Mouse (Mus musculus): Measurements from ENCODE around the gene Jmjd1c. TPM values are rescaled to one million over a fixed set of nuclear protein-coding genes. Genes with fewer than 3 reads are reported as not detected.
A peak's percentile ranks its signal among the peaks of the same experiment; 100 is the strongest.

The Jmjd1c gene
- polyA plus RNA-seq, 1 experiment = 37.8 TPM

DNA sequence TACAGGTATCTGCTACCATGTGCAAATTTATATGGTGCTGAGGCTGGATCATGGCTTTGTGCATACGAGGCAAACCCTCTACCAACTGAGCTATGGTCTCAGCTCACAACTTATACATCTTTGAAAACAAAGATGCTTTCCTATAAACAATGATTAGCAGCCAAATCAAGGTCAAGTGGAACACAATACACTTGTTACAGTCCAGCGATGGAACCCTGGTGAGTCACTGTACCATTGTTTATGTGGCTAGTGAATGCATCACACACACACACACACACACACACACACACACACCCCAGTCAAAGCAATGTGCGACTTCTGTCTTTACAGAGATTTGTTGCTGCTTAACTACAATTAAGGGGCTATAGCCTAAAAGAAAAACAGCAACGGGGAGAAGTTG, 24.5 kb upstream of the Jmjd1c start:
- no peak for DNase-seq (ENCODE audit: extremely low spot score in 1 of 2, low spot score in 1 of 2)

- no peak for DNase-seq (ENCODE audit: extremely low spot score in 1 of 2, low spot score in 1 of 2)
These were observed 24.0 kb upstream of the Jmjd1c start for GRCm38 (mm10) chr10:67071884-67072283.

- DNase-seq (ENCODE audit: extremely low spot score in 1 of 2, low spot score in 1 of 2) = no peak
These were observed 23.3 kb upstream of the Jmjd1c start for GRCm38 (mm10) chr10:67072600-67072999.

- DNase-seq (ENCODE audit: extremely low spot score in 1 of 2, low spot score in 1 of 2) = no peak
These were observed 22.3 kb upstream of the Jmjd1c start for GRCm38 (mm10) chr10:67073577-67073976.

GRCm38 (mm10) chr10:67075931-67076878, 19.7 kb upstream of the Jmjd1c start:
- peak in 1 of 2 experiments; percentile 72 for DNase-seq (ENCODE audit: extremely low spot score in 1 of 2, low spot score in 1 of 2)

- DNase-seq (ENCODE audit: extremely low spot score in 1 of 2, low spot score in 1 of 2) = no peak
These were observed 16.9 kb upstream of the Jmjd1c start for GRCm38 (mm10) chr10:67079030-67079429.

GRCm38 (mm10) chr10:67081206-67082007, 14.5 kb upstream of the Jmjd1c start:
- no peak for DNase-seq (ENCODE audit: extremely low spot score in 1 of 2, low spot score in 1 of 2)

- DNase-seq (ENCODE audit: extremely low spot score in 1 of 2, low spot score in 1 of 2) = no peak
These were observed 13.4 kb upstream of the Jmjd1c start for GRCm38 (mm10) chr10:67082531-67082930.

GRCm38 (mm10) chr10:67083446-67084166, 12.3 kb upstream of the Jmjd1c start:
- DNase-seq (ENCODE audit: extremely low spot score in 1 of 2, low spot score in 1 of 2) = no peak

GRCm38 (mm10) chr10:67085124-67085523, 10.8 kb upstream of the Jmjd1c start:
- DNase-seq (ENCODE audit: extremely low spot score in 1 of 2, low spot score in 1 of 2) = no peak

DNA sequence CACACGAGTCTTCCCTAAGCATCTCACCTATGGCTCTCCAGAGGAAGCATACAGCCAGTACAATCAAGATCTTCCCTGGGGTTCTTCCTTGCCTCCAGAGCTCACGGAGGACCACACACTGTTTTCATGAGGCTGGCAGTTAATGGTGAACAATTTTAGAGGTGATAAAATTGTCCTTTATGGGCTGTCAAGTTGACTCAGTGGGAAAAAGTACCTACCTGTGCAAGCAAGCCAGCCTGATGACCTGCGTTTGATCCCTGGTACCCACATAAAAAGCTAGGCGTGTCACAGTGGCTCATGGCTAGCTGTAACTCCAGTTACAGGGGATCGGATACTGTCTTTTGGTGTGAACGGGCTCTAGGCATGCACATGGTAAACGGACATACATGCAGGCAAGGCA, 10.0 kb upstream of the Jmjd1c start:
- no peak for DNase-seq (ENCODE audit: extremely low spot score in 1 of 2, low spot score in 1 of 2)

DNA sequence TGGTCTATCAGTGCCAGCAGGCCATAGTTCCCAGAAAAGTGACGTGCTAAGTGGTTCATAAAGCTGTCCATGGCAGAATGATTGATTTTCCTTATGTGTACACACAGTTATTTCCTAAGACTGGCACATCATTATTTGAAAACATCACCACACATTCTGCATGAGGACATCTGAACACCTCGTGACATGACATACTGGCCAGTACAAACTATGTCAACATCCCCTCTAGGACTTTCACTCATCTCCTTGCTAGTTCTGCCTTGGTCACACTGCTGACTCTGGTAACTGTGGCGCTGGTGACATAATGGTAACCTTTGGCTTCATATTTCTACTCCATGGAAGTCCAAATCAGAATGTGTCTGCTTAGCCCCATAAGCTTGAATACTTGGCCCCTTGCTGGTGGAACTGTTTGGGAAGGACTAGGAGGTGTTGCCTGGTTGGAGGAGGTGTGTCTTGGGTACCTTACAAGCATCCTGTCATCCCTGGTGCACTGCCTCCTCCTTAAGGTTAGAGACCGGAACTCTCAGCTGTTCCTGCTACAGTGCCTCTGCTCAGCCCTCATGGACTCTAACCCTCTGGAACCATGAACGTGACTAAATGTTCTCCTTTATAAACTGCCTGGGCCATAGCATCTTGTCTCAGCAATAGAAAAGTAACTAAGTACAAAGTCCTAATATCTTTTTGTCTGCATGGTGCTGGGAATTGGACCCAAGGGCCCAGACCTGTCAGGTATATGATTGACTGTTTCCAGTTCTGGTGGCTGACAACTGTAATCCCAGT, 8.3 kb upstream of the Jmjd1c start:
- DNase-seq (ENCODE audit: extremely low spot score in 1 of 2, low spot score in 1 of 2) = no peak

GRCm38 (mm10) chr10:67090611-67091010, 5.3 kb upstream of the Jmjd1c start:
- DNase-seq (ENCODE audit: extremely low spot score in 1 of 2, low spot score in 1 of 2) = no peak

GRCm38 (mm10) chr10:67094922-67095321, 1.0 kb upstream of the Jmjd1c start:
- DNase-seq (ENCODE audit: extremely low spot score in 1 of 2, low spot score in 1 of 2) = no peak

GRCm38 (mm10) chr10:67096621-67097436, 904 bp downstream of the Jmjd1c start, which contains the start of gene Reep3:
Gene Reep3, minus strand, starts transcription at chr10:67096945.
- DNase-seq (ENCODE audit: extremely low spot score in 1 of 2, low spot score in 1 of 2) = peak in 1 of 2 experiments; percentile 59

DNA sequence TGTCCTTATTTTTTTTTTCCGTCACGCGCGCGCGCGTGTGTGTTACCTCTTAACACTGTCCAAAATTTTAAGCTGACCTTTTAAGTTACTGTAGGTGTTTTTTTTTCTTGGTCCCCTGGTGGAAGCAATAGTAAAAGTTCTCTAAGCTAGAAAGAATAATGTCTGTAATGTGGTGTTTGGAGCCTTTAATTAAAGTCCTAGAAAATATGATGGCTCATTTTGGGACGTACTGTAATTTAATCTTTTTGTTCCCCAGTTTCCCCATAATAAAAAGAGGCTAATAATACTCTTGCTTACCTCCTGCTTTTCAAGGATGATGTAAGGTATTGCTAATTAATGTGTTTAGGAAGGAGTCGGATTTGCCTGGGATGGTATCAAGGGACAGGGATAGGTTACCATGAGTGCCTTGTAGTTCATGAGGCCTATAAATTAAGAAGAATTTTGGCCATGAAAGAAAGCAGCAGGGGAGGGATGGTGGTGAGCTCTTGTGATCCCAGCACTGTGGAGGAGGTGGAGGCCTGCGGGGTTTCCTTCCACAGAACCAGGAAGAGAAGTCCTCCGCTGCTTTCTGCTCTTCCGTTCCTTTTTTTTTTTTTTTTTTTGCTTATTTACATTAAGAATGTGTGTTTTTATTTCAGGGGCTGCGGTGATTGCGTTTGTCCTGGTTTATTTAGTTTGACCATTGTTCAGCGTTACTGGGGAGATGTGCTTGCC, 1.7 kb downstream of the Jmjd1c start:
- DNase-seq (ENCODE audit: extremely low spot score in 1 of 2, low spot score in 1 of 2) = no peak

GRCm38 (mm10) chr10:67098408-67099050, 2.6 kb downstream of the Jmjd1c start:
- peak in 1 of 2 experiments; percentile 71 for DNase-seq (ENCODE audit: extremely low spot score in 1 of 2, low spot score in 1 of 2)

Data from frontal cortex, adult 2 months (tissue).